Mouse (Mus musculus): ENCODE measurements around the gene Hacl1.
A peak's percentile ranks its signal among the peaks of the same experiment; 100 is the strongest.

Hacl1 gene

GRCm38 (mm10) chr14:31640890-31641505 lies at the start of gene Hacl1, which contains the start of gene Btd:
Hacl1 (minus strand) TSS chr14:31641286.
Btd (plus strand) TSS chr14:31641028.
- peak; percentile 78 to 92 for DNase-seq

GRCm38 (mm10) chr14:31686231-31686630 lies 45.1 kb upstream of the Hacl1 start:
- DNase-seq = no peak

GRCm38 (mm10) chr14:31685680-31686079 lies 44.6 kb upstream of the Hacl1 start:
- DNase-seq = no peak

GRCm38 (mm10) chr14:31684343-31685040 lies 43.4 kb upstream of the Hacl1 start:
- no peak for DNase-seq

GRCm38 (mm10) chr14:31683610-31684009 lies 42.5 kb upstream of the Hacl1 start:
- DNase-seq = no peak

GRCm38 (mm10) chr14:31681931-31682555 lies 41.0 kb upstream of the Hacl1 start:
- DNase-seq = no peak

GRCm38 (mm10) chr14:31681291-31681690 lies 40.2 kb upstream of the Hacl1 start:
- no peak for DNase-seq

GRCm38 (mm10) chr14:31680656-31681055 lies 39.6 kb upstream of the Hacl1 start:
- no peak for DNase-seq

GRCm38 (mm10) chr14:31671635-31672320 lies 30.7 kb upstream of the Hacl1 start:
- DNase-seq = no peak

GRCm38 (mm10) chr14:31669642-31670490 lies 28.8 kb upstream of the Hacl1 start:
- peak in 1 of 2 experiments; percentile 67 for DNase-seq

- no peak for DNase-seq
Observed at GRCm38 (mm10) chr14:31669161-31669611, 28.1 kb upstream of the Hacl1 start.

GRCm38 (mm10) chr14:31668326-31668725 lies 27.2 kb upstream of the Hacl1 start:
- DNase-seq = no peak

- no peak for DNase-seq
Observed at GRCm38 (mm10) chr14:31667741-31668140, 26.7 kb upstream of the Hacl1 start.

- DNase-seq = no peak
Observed at GRCm38 (mm10) chr14:31666931-31667705, 26.0 kb upstream of the Hacl1 start.

GRCm38 (mm10) chr14:31665566-31665940 lies 24.5 kb upstream of the Hacl1 start:
- DNase-seq = no peak

GRCm38 (mm10) chr14:31664903-31665565 lies 23.9 kb upstream of the Hacl1 start:
- no peak for DNase-seq

- no peak for DNase-seq
Observed at GRCm38 (mm10) chr14:31664100-31664902, 23.2 kb upstream of the Hacl1 start.

- DNase-seq = no peak
Observed at GRCm38 (mm10) chr14:31663376-31664099, 22.5 kb upstream of the Hacl1 start.

GRCm38 (mm10) chr14:31662555-31663211 lies 21.6 kb upstream of the Hacl1 start:
- DNase-seq = no peak

Measured in thymus, adult 18-20 months (tissue).